Mouse (Mus musculus): ENCODE measurements around the gene C1rl. TPM values are rescaled to one million over a fixed set of nuclear protein-coding genes. Genes with fewer than 3 reads are reported as not detected.
A peak's percentile ranks its signal among the peaks of the same experiment; 100 is the strongest.
"Not testable (repeated sequence)": the region's sequence is repeated elsewhere in the genome, so short reads cannot be mapped to it uniquely, and the experiment has no call there.

C1rl gene
- polyA plus RNA-seq, 1 experiment from 2014 or later: 0.29 TPM

- peak overlapping the region; percentile 55; the same call in 1 of the 2 replicates for H3K4me2 ChIP-seq (ENCODE audit: low read depth, low read length)
- no peaks in the 10 kb centered on the region for H3K9me3 ChIP-seq (ENCODE audit: control insufficient read depth, low read length)
- H3K4me1 ChIP-seq (ENCODE audit: control insufficient read depth, insufficient read depth, low read length): peaks cover 13% of the 10 kb centered on the region
- ATAC-seq (ENCODE audit: low read depth): no peak
- no peaks in the 10 kb centered on the region for H3K36me3 ChIP-seq (ENCODE audit: control insufficient read depth, insufficient read depth, low read length)
- 61% methylated on average over 6 of the region's 6 CpGs for WGBS
- H3K27ac ChIP-seq (ENCODE audit: low read depth, low read length): no peak overlapping the region
- no peaks in the 10 kb centered on the region for H3K27me3 ChIP-seq (ENCODE audit: control insufficient read depth, insufficient read depth, low read length)
- peak overlapping the region; percentile 70; the same call in 1 of the 2 replicates for H3K9ac ChIP-seq (replicated peaks; ENCODE audit: low read depth, low read length)
- H3K4me3 ChIP-seq (ENCODE audit: low read depth, low read length): peak overlapping the region; percentile 51; the same call in 1 of the 2 replicates
Measured at GRCm38 (mm10) chr6:124465729-124466128, 27.2 kb upstream of the C1rl start.

- WGBS: 92% methylated on average over 3 of the region's 3 CpGs
Measured at GRCm38 (mm10) chr6:124471121-124471520, 21.8 kb upstream of the C1rl start.

GRCm38 (mm10) chr6:124471783-124472638 lies 20.9 kb upstream of the C1rl start:
- 86% methylated on average over 6 of the region's 6 CpGs for WGBS
- H3K9me3 ChIP-seq (ENCODE audit: control insufficient read depth, low read length): not testable (repeated sequence)

More at GRCm38 (mm10) chr6:124471121-124471520, 21.8 kb upstream of the C1rl start:
- H3K4me1 ChIP-seq (ENCODE audit: control insufficient read depth, insufficient read depth, low read length): no peaks in the 10 kb centered on the region
- no peaks in the 10 kb centered on the region for H3K27me3 ChIP-seq (ENCODE audit: control insufficient read depth, insufficient read depth, low read length)
- no peak overlapping the region for H3K9ac ChIP-seq (replicated peaks; ENCODE audit: low read depth, low read length)
- no peaks in the 10 kb centered on the region for H3K9me3 ChIP-seq (ENCODE audit: control insufficient read depth, low read length)
- no peak for ATAC-seq (ENCODE audit: low read depth)
- no peak overlapping the region for H3K4me3 ChIP-seq (ENCODE audit: low read depth, low read length)
- no peak overlapping the region for H3K4me2 ChIP-seq (ENCODE audit: low read depth, low read length)
- no peak overlapping the region for H3K27ac ChIP-seq (ENCODE audit: low read depth, low read length)
- no peaks in the 10 kb centered on the region for H3K36me3 ChIP-seq (ENCODE audit: control insufficient read depth, insufficient read depth, low read length)

GRCm38 (mm10) chr6:124472801-124473200 lies 20.1 kb upstream of the C1rl start:
- no peak for ATAC-seq (ENCODE audit: low read depth)
- no peaks in the 10 kb centered on the region for H3K27me3 ChIP-seq (ENCODE audit: control insufficient read depth, insufficient read depth, low read length)
- H3K9me3 ChIP-seq (ENCODE audit: control insufficient read depth, low read length): no peaks in the 10 kb centered on the region
- no peak overlapping the region for H3K4me3 ChIP-seq (ENCODE audit: low read depth, low read length)
- WGBS: 40% methylated on average over 6 of the region's 6 CpGs
- no peak overlapping the region for H3K27ac ChIP-seq (ENCODE audit: low read depth, low read length)
- H3K4me2 ChIP-seq (ENCODE audit: low read depth, low read length): no peak overlapping the region
- no peaks in the 10 kb centered on the region for H3K4me1 ChIP-seq (ENCODE audit: control insufficient read depth, insufficient read depth, low read length)
- no peaks in the 10 kb centered on the region for H3K36me3 ChIP-seq (ENCODE audit: control insufficient read depth, insufficient read depth, low read length)
- no peak overlapping the region for H3K9ac ChIP-seq (replicated peaks; ENCODE audit: low read depth, low read length)

More at GRCm38 (mm10) chr6:124471783-124472638, 20.9 kb upstream of the C1rl start:
- H3K4me2 ChIP-seq (ENCODE audit: low read depth, low read length); H3K27me3 ChIP-seq (ENCODE audit: control insufficient read depth, insufficient read depth, low read length); H3K9ac ChIP-seq (replicated peaks; ENCODE audit: low read depth, low read length); ATAC-seq (ENCODE audit: low read depth); H3K4me3 ChIP-seq (ENCODE audit: low read depth, low read length); H3K4me1 ChIP-seq (ENCODE audit: control insufficient read depth, insufficient read depth, low read length); H3K36me3 ChIP-seq (ENCODE audit: control insufficient read depth, insufficient read depth, low read length); H3K27ac ChIP-seq (ENCODE audit: low read depth, low read length): not testable (repeated sequence)

- Histone ChIP-seq H3K4me2 (ENCODE audit: low read depth, low read length) (no peak overlapping the region), H3K4me3 (ENCODE audit: low read depth, low read length) (no peak overlapping the region), H3K9me3 (ENCODE audit: control insufficient read depth, low read length) (no peaks in the 10 kb centered on the region), H3K27me3 (ENCODE audit: control insufficient read depth, insufficient read depth, low read length) (no peaks in the 10 kb centered on the region), H3K4me1 (ENCODE audit: control insufficient read depth, insufficient read depth, low read length) (no peaks in the 10 kb centered on the region), H3K27ac (ENCODE audit: low read depth, low read length) (no peak overlapping the region), H3K36me3 (ENCODE audit: control insufficient read depth, insufficient read depth, low read length) (no peaks in the 10 kb centered on the region), H3K9ac (replicated peaks; ENCODE audit: low read depth, low read length) (no peak overlapping the region)
- 89% methylated on average over 11 of the region's 11 CpGs for WGBS
- no peak for ATAC-seq (ENCODE audit: low read depth)
Measured at GRCm38 (mm10) chr6:124474621-124475020, 18.3 kb upstream of the C1rl start.

- not testable (repeated sequence) for H3K4me1 ChIP-seq (ENCODE audit: control insufficient read depth, insufficient read depth, low read length); H3K9ac ChIP-seq (replicated peaks; ENCODE audit: low read depth, low read length); H3K4me3 ChIP-seq (ENCODE audit: low read depth, low read length); H3K27me3 ChIP-seq (ENCODE audit: control insufficient read depth, insufficient read depth, low read length); H3K9me3 ChIP-seq (ENCODE audit: control insufficient read depth, low read length); H3K4me2 ChIP-seq (ENCODE audit: low read depth, low read length); H3K27ac ChIP-seq (ENCODE audit: low read depth, low read length); ATAC-seq (ENCODE audit: low read depth); H3K36me3 ChIP-seq (ENCODE audit: control insufficient read depth, insufficient read depth, low read length)
- WGBS: 94% methylated on average over 8 of the region's 11 CpGs
Measured at GRCm38 (mm10) chr6:124475335-124476075, 17.4 kb upstream of the C1rl start.

GRCm38 (mm10) chr6:124476216-124476615 lies 16.7 kb upstream of the C1rl start:
- H3K9me3 ChIP-seq (ENCODE audit: control insufficient read depth, low read length): no peaks in the 10 kb centered on the region
- no peak overlapping the region for H3K9ac ChIP-seq (replicated peaks; ENCODE audit: low read depth, low read length)
- H3K36me3 ChIP-seq (ENCODE audit: control insufficient read depth, insufficient read depth, low read length): no peaks in the 10 kb centered on the region
- no peaks in the 10 kb centered on the region for H3K27me3 ChIP-seq (ENCODE audit: control insufficient read depth, insufficient read depth, low read length)
- H3K27ac ChIP-seq (ENCODE audit: low read depth, low read length): no peak overlapping the region
- no peak overlapping the region for H3K4me3 ChIP-seq (ENCODE audit: low read depth, low read length)
- WGBS: 80% methylated on average over 7 of the region's 7 CpGs
- no peak for ATAC-seq (ENCODE audit: low read depth)
- H3K4me1 ChIP-seq (ENCODE audit: control insufficient read depth, insufficient read depth, low read length): no peaks in the 10 kb centered on the region
- H3K4me2 ChIP-seq (ENCODE audit: low read depth, low read length): no peak overlapping the region

GRCm38 (mm10) chr6:124476796-124477195 lies 16.1 kb upstream of the C1rl start:
- H3K9me3 ChIP-seq (ENCODE audit: control insufficient read depth, low read length): no peaks in the 10 kb centered on the region
- no peaks in the 10 kb centered on the region for H3K4me1 ChIP-seq (ENCODE audit: control insufficient read depth, insufficient read depth, low read length)
- no peak overlapping the region for H3K4me2 ChIP-seq (ENCODE audit: low read depth, low read length)
- WGBS: 88% methylated on average over 11 of the region's 11 CpGs
- no peak overlapping the region for H3K4me3 ChIP-seq (ENCODE audit: low read depth, low read length)
- H3K27ac ChIP-seq (ENCODE audit: low read depth, low read length): no peak overlapping the region
- no peaks in the 10 kb centered on the region for H3K36me3 ChIP-seq (ENCODE audit: control insufficient read depth, insufficient read depth, low read length)
- no peak overlapping the region for H3K9ac ChIP-seq (replicated peaks; ENCODE audit: low read depth, low read length)
- ATAC-seq (ENCODE audit: low read depth): no peak
- H3K27me3 ChIP-seq (ENCODE audit: control insufficient read depth, insufficient read depth, low read length): no peaks in the 10 kb centered on the region

- no peaks in the 10 kb centered on the region for H3K27me3 ChIP-seq (ENCODE audit: control insufficient read depth, insufficient read depth, low read length)
- 65% methylated on average over 5 of the region's 5 CpGs for WGBS
- H3K9me3 ChIP-seq (ENCODE audit: control insufficient read depth, low read length): no peaks in the 10 kb centered on the region
- no peaks in the 10 kb centered on the region for H3K4me1 ChIP-seq (ENCODE audit: control insufficient read depth, insufficient read depth, low read length)
- no peak overlapping the region for H3K4me2 ChIP-seq (ENCODE audit: low read depth, low read length)
- H3K27ac ChIP-seq (ENCODE audit: low read depth, low read length): no peak overlapping the region
- no peak overlapping the region for H3K4me3 ChIP-seq (ENCODE audit: low read depth, low read length)
- no peaks in the 10 kb centered on the region for H3K36me3 ChIP-seq (ENCODE audit: control insufficient read depth, insufficient read depth, low read length)
- ATAC-seq (ENCODE audit: low read depth): no peak
- no peak overlapping the region for H3K9ac ChIP-seq (replicated peaks; ENCODE audit: low read depth, low read length)
Measured at GRCm38 (mm10) chr6:124477221-124477655, 15.7 kb upstream of the C1rl start.
